Mouse (Mus musculus): ENCODE results near the gene Itpr1.
A peak's percentile ranks its signal among the peaks of the same experiment; 100 is the strongest.

Itpr1 gene

GRCm38 (mm10) chr6:108393131-108393530, 180.2 kb downstream of the Itpr1 start:
- no peak for DNase-seq (ENCODE audit: low spot score)

- no peak for DNase-seq (ENCODE audit: low spot score)
These were observed 185.1 kb downstream of the Itpr1 start for GRCm38 (mm10) chr6:108397956-108398355.

- DNase-seq (ENCODE audit: low spot score), result no peak
These were observed 188.6 kb downstream of the Itpr1 start for GRCm38 (mm10) chr6:108401412-108401955.

- DNase-seq (ENCODE audit: low spot score), result no peak
These were observed 191.8 kb downstream of the Itpr1 start for GRCm38 (mm10) chr6:108404736-108405135.

- DNase-seq (ENCODE audit: low spot score), result peak; percentile 30
These were observed 195.2 kb downstream of the Itpr1 start for GRCm38 (mm10) chr6:108408053-108408452.

- DNase-seq (ENCODE audit: low spot score), result no peak
These were observed 195.8 kb downstream of the Itpr1 start for GRCm38 (mm10) chr6:108408726-108409125.

GRCm38 (mm10) chr6:108410771-108411170, 197.9 kb downstream of the Itpr1 start:
- DNase-seq (ENCODE audit: low spot score), result peak; percentile 15

- no peak for DNase-seq (ENCODE audit: low spot score)
These were observed 198.3 kb downstream of the Itpr1 start for GRCm38 (mm10) chr6:108411201-108411600.

GRCm38 (mm10) chr6:108413006-108413405, 200.1 kb downstream of the Itpr1 start:
- no peak for DNase-seq (ENCODE audit: low spot score)

GRCm38 (mm10) chr6:108413593-108413992, 200.7 kb downstream of the Itpr1 start:
- DNase-seq (ENCODE audit: low spot score), result no peak

- no peak for DNase-seq (ENCODE audit: low spot score)
These were observed 203.0 kb downstream of the Itpr1 start for GRCm38 (mm10) chr6:108415847-108416246.

GRCm38 (mm10) chr6:108417508-108417907, 204.6 kb downstream of the Itpr1 start:
- DNase-seq (ENCODE audit: low spot score), result peak; percentile 22

GRCm38 (mm10) chr6:108418218-108418617, 205.3 kb downstream of the Itpr1 start:
- no peak for DNase-seq (ENCODE audit: low spot score)

GRCm38 (mm10) chr6:108424749-108425584, 212.1 kb downstream of the Itpr1 start:
- DNase-seq (ENCODE audit: low spot score), result no peak

- DNase-seq (ENCODE audit: low spot score), result peak; percentile 81
These were observed 213.9 kb downstream of the Itpr1 start for GRCm38 (mm10) chr6:108426789-108427188.

GRCm38 (mm10) chr6:108428383-108428782, 215.5 kb downstream of the Itpr1 start:
- DNase-seq (ENCODE audit: low spot score), result no peak

GRCm38 (mm10) chr6:108429950-108430349, 217.1 kb downstream of the Itpr1 start:
- DNase-seq (ENCODE audit: low spot score), result no peak

GRCm38 (mm10) chr6:108431193-108431592, 218.3 kb downstream of the Itpr1 start:
- DNase-seq (ENCODE audit: low spot score), result no peak

GRCm38 (mm10) chr6:108432836-108433235, 219.9 kb downstream of the Itpr1 start:
- DNase-seq (ENCODE audit: low spot score), result no peak

GRCm38 (mm10) chr6:108434816-108435215, 221.9 kb downstream of the Itpr1 start:
- DNase-seq (ENCODE audit: low spot score), result no peak

- DNase-seq (ENCODE audit: low spot score), result no peak
These were observed 222.6 kb downstream of the Itpr1 start for GRCm38 (mm10) chr6:108435467-108435866.

GRCm38 (mm10) chr6:108436608-108437007, 223.7 kb downstream of the Itpr1 start:
- no peak for DNase-seq (ENCODE audit: low spot score)

- DNase-seq (ENCODE audit: low spot score), result no peak
These were observed 228.4 kb downstream of the Itpr1 start for GRCm38 (mm10) chr6:108441290-108441689.

GRCm38 (mm10) chr6:108442291-108442690, 229.4 kb downstream of the Itpr1 start:
- no peak for DNase-seq (ENCODE audit: low spot score)
